ENCODE assay signal across 8 mouse cellular contexts in the genomic region with DNA sequence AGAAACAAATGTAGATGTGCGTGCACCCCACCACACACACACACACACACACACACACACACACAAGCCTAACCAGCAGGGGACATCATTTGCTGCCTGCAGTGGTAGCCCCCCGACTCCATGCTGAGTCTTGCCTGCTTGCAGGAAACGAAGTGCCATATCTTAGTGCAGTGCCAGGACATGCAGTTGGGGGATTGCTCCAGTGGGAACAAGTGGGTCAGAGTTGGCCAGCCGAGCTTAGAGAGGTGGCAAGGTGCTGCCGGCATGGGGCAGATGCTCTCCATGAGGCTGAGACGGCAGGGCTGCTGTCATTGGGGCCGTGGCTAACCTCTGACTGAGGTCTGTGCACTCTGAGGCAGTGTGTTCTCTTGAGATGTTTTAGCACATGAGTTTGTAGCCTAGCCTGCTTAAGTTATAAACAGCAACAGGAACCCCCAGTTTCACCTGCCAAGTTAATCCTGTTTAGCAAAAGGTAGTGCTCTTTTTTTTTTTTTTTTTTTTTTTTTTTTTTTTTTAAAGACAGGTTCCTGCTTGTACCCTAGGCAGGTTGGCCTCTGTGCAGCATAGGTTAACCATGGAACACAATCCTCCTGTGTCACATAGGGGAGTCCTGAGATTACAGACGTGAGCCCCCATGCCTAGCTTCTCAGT. TPM values are rescaled to one million over a fixed set of nuclear protein-coding genes. Genes with fewer than 3 reads are reported as not detected.
DNase-seq lines count a peak whose midpoint lies in the region; ATAC-seq and TF ChIP-seq lines count a peak whose summit lies in the region.

No protein-coding gene starts in this region.

- no peaks in the 10 kb centered on the region for H3K27me3 ChIP-seq in testis, adult 2 months (ENCODE audit: control insufficient read depth, insufficient read depth, low read length)
- H3K27me3 ChIP-seq in liver, embryonic 12.5 days (replicated peaks), result no peaks in the 10 kb centered on the region

- H3K9ac ChIP-seq in liver, embryonic 12.5 days, result peak overlapping the region; percentile 76; the same call in 1 of the 2 replicates

- peak; percentile 35 to 38 for DNase-seq in cerebellum, postnatal 14 days
- DNase-seq in cerebellum, postnatal 36 days, result no peak
- no peak for DNase-seq in testis, postnatal 10 days (ENCODE audit: low spot score)
- DNase-seq in thymus, postnatal 14 days, result peak; percentile 67
- no peak for DNase-seq in embryo, embryonic 10 days (ENCODE audit: low spot score)

- ATAC-seq in liver, embryonic 12.5 days, result no peak
- no peak for ATAC-seq in erythroid progenitor cell, adult 5-6 weeks (replicated peaks; ENCODE audit: low FRiP score, poor library complexity, severe bottlenecking)

- H3K4me1 ChIP-seq in testis, adult 2 months (ENCODE audit: control insufficient read depth, insufficient read depth, low read length), result 0 out of 2 replicates have a peak, but pooled peaks cover 2% of the 10 kb centered on the region
- peaks cover 63% of the 10 kb centered on the region for H3K4me1 ChIP-seq in liver, embryonic 12.5 days

- no peak for TF ChIP-seq CTCF in testis, adult 2 months (IDR thresholded peaks at IDR 0.05; ENCODE audit: control insufficient read depth, insufficient read depth, insufficient replicate concordance, low read depth, low read length)

- H3K4me2 ChIP-seq in liver, embryonic 12.5 days, result peak overlapping the region; percentile 79

- H3K27ac ChIP-seq in testis, adult 2 months (ENCODE audit: control insufficient read depth, insufficient read depth, low read depth, low read length), result peak overlapping the region; percentile 19; the same call in 1 of the 2 replicates
- no peak overlapping the region for H3K27ac ChIP-seq in liver, embryonic 12.5 days

- no peaks in the 10 kb centered on the region for H3K9me3 ChIP-seq in liver, embryonic 12.5 days (replicated peaks)

- H3K36me3 ChIP-seq in testis, adult 2 months (ENCODE audit: control insufficient read depth, insufficient read depth, low read length), result no peaks in the 10 kb centered on the region
- H3K36me3 ChIP-seq in liver, embryonic 12.5 days, result peaks cover 16% of the 10 kb centered on the region

- no peak for TF ChIP-seq POLR2A in testis, adult 2 months (IDR thresholded peaks at IDR 0.05; ENCODE audit: control insufficient read depth, low read depth, low read length)

- no peak overlapping the region for H3K4me3 ChIP-seq in testis, adult 2 months (ENCODE audit: control insufficient read depth, low read depth, low read length)
- peak overlapping the region; percentile 74 for H3K4me3 ChIP-seq in liver, embryonic 12.5 days

- 75% methylated on average over 8 of the region's 8 CpGs for WGBS in liver, embryonic 12.5 days (ENCODE audit: insufficient replicate concordance)

RNA-seq across cellular contexts. Expression of gene Psap, which starts 2.0 kb away (rescaled TPM):
- polyA plus RNA-seq in testis, adult 2 months (2012; rRNA removed), result 235 and 280 TPM in 2 replicates
- 42.9 and 43.3 TPM in 2 replicates for polyA plus RNA-seq in liver, embryonic 12.5 days (2016; fragmentation: Nextera tagmentation; extraction: Ambion mirVana)
- total RNA-seq in erythroid progenitor cell, adult 5-6 weeks (2015; ENCODE audit: low replicate concordance), result 293 and 311 TPM in 2 replicates
- total RNA-seq in erythroid progenitor cell, adult 5-6 weeks (2017; ENCODE audit: low replicate concordance), result 222 and 228 TPM in 2 replicates

Comparison
In these comparisons a context has a peak if more than half of its experiments do, and no peak if none do; other contexts are left out.
1. DNase-seq: peak in cerebellum, postnatal 14 days (2 of 2) and thymus, postnatal 14 days (single experiment); none in cerebellum, postnatal 36 days (0 of 2), testis, postnatal 10 days (single experiment) and embryo, embryonic 10 days (single experiment).